Mouse (Mus musculus): Measurements from ENCODE around the gene Cracr2a.

DNA sequence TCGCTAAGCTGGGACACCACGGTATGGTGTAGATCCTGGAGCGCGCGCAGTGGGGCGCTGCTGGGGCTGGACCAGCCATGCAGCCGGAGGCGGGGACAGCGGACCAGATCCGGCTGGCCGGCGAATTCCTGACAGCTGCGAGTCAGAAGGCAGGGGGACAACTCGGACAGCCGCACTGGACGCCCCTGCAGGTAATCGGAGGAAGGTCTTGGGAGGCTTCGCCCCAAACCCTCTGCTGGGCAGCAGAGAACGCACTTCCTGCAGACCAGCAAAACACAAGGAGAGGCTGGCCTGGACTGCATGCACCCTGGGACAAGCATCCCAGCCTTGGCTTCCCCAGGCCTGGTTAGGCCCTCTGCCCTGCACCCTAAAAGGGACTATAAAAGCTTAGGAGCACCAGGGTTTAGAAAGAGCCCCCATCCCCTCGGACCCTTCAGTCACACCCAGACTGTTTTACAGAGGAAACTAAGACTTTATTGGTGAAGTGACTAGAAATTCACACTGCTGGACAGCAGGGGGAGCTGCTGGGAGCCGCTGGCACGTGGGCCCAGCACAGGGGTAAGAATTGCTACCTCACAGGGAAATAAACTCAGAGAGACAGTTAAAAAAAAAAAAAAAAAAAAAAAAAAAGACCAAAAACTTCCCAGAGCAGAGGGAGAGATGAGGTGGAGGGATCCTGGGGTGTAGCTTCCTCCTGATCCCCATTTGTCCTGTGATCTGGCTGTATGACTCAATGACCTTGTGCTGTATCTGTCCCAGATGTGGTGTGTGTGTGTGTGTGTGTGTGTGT lies at the start of gene Cracr2a:
- TF ChIP-seq FOSL1 (IDR thresholded peaks at IDR 0.05; ENCODE audit: insufficient read depth, low read length, poor library complexity, severe bottlenecking): no peak
- no peak for TF ChIP-seq CTCF (IDR thresholded peaks at IDR 0.05; ENCODE audit: control insufficient read depth, insufficient read depth, insufficient read length)
- no peak for TF ChIP-seq USF1 (IDR thresholded peaks at IDR 0.05; ENCODE audit: low read depth)

Measured in C2C12 (cell line).